ENCODE assay signal across 8 mouse cellular contexts in genomic region chr14:87417691-87418070, GRCm38 (mm10). TPM values are rescaled to one million over a fixed set of nuclear protein-coding genes. Genes with fewer than 3 reads are reported as not detected.
A peak's percentile ranks its signal among the peaks of the same experiment; 100 is the strongest.
DNase-seq lines count a peak whose midpoint lies in the region; ATAC-seq and TF ChIP-seq lines count a peak whose summit lies in the region.

No protein-coding gene starts in this region.

- WGBS in heart, embryonic 10.5 days: under 1% methylated on average over 3 of the region's 3 CpGs
- WGBS in forebrain, embryonic 11.5 days: 0% methylated on average over 3 of the region's 3 CpGs
- WGBS in liver, embryonic 14.5 days (ENCODE audit: insufficient replicate concordance): 0% methylated on average over 3 of the region's 3 CpGs

- dilution Hi-C loops in CH12.LX (cut with MboI; ENCODE audit: extremely low pct_ligation_motif_present, extremely low pct_unique_long_range_greater_than_20kb, low sequenced_read_pairs): no loop called here

- H3K9me3 ChIP-seq in heart, embryonic 10.5 days: no peaks in the 10 kb centered on the region
- no peaks in the 10 kb centered on the region for H3K9me3 ChIP-seq in CH12.LX (replicated peaks; ENCODE audit: low read length)
- H3K9me3 ChIP-seq in forebrain, embryonic 11.5 days (ENCODE audit: control insufficient read depth, low read length): no peaks in the 10 kb centered on the region
- H3K9me3 ChIP-seq in liver, embryonic 14.5 days (ENCODE audit: control insufficient read depth, low read length): no peaks in the 10 kb centered on the region

- no peak for ATAC-seq in forebrain, embryonic 11.5 days (replicated peaks; ENCODE audit: low FRiP score)
- no peak for ATAC-seq in liver, embryonic 14.5 days (ENCODE audit: insufficient read depth)

- H3K4me3 ChIP-seq in heart, embryonic 10.5 days: peak overlapping the region; percentile 79
- H3K4me3 ChIP-seq in CH12.LX (replicated peaks in 1 of 3; ENCODE audit: low read depth in 2 of 3, low read length in 2 of 3, poor library complexity in 1 of 3): peak overlapping the region; percentile 72 to 86 (median 78)
- H3K4me3 ChIP-seq in forebrain, embryonic 11.5 days (ENCODE audit: low read depth, low read length): peak overlapping the region; percentile 75
- H3K4me3 ChIP-seq in liver, embryonic 14.5 days (ENCODE audit: insufficient read depth in 1 of 2, low read depth in 2 of 2, low read length in 2 of 2): peak overlapping the region; percentile 77

- peaks cover 29% of the 10 kb centered on the region for H3K4me1 ChIP-seq in heart, embryonic 10.5 days
- H3K4me1 ChIP-seq in CH12.LX (ENCODE audit: control insufficient read depth in 1 of 2, insufficient read depth in 2 of 2): peaks cover 0 to 11% of the 10 kb centered on the region in 2 experiments; a peak in 2 of 4 replicates
- H3K4me1 ChIP-seq in forebrain, embryonic 11.5 days (replicated peaks; ENCODE audit: control insufficient read depth, insufficient read depth, low read length): 0 out of 2 replicates have a peak, but pooled peaks cover 3% of the 10 kb centered on the region
- peaks cover 12 to 18% of the 10 kb centered on the region in 2 experiments for H3K4me1 ChIP-seq in liver, embryonic 14.5 days (replicated peaks; ENCODE audit: control insufficient read depth in 2 of 2, insufficient read depth in 2 of 2, low read length in 1 of 2)

- peak overlapping the region; percentile 99 for H3K27ac ChIP-seq in heart, embryonic 10.5 days
- H3K27ac ChIP-seq in CH12.LX (ENCODE audit: insufficient read depth, low read depth): 0 out of 2 replicates have a peak overlapping the region, but pooled peaks have one; percentile 39
- H3K27ac ChIP-seq in forebrain, embryonic 11.5 days (ENCODE audit: low read depth, low read length): peak overlapping the region; percentile 99
- H3K27ac ChIP-seq in liver, embryonic 14.5 days: peak overlapping the region; percentile 71

- DNase-seq in heart, embryonic 10.5 days (ENCODE audit: low spot score): no peak
- DNase-seq in heart, postnatal 36 days: no peak
- DNase-seq in CH12.LX (ENCODE audit: extremely low read depth): no peak
- DNase-seq in forebrain, embryonic 11.5 days (ENCODE audit: low spot score): no peak
- DNase-seq in liver, embryonic 14.5 days (ENCODE audit: low read depth in 3 of 3, low spot score in 3 of 3): peak in 2 of 3 experiments; percentile 4 to 37
- no peak for DNase-seq in right cerebral cortex, postnatal 10 days (ENCODE audit: low spot score in 2 of 2)
- DNase-seq in frontal cortex, postnatal 14 days (ENCODE audit: low spot score in 2 of 2): no peak
- DNase-seq in ovary, adult 18-20 months (ENCODE audit: low spot score): no peak

- H3K27me3 ChIP-seq in heart, embryonic 10.5 days (ENCODE audit: insufficient read depth, poor library complexity, severe bottlenecking): no peaks in the 10 kb centered on the region
- H3K27me3 ChIP-seq in CH12.LX (replicated peaks): no peaks in the 10 kb centered on the region
- no peaks in the 10 kb centered on the region for H3K27me3 ChIP-seq in forebrain, embryonic 11.5 days (ENCODE audit: control insufficient read depth, insufficient read depth, low read length)
- H3K27me3 ChIP-seq in liver, embryonic 14.5 days (ENCODE audit: control insufficient read depth, insufficient read depth, low read length): no peaks in the 10 kb centered on the region

- no peak for TF ChIP-seq CTCF in CH12.LX (conservative IDR thresholded peaks at IDR 0.05 in 1 of 2, IDR thresholded peaks at IDR 0.05 in 1 of 2; ENCODE audit: low read depth in 2 of 2, low read length in 2 of 2)
- TF ChIP-seq CTCF in liver, embryonic 14.5 days (IDR thresholded peaks at IDR 0.05; ENCODE audit: low read depth): no peak

- no peak for TF ChIP-seq POLR2A in CH12.LX (IDR thresholded peaks at IDR 0.05; ENCODE audit: low read depth, low read length)

- no peaks in the 10 kb centered on the region for H3K36me3 ChIP-seq in heart, embryonic 10.5 days
- peaks cover 0 to 5% of the 10 kb centered on the region in 2 experiments for H3K36me3 ChIP-seq in CH12.LX (replicated peaks in 1 of 2; ENCODE audit: control insufficient read depth in 1 of 2, insufficient read depth in 1 of 2, low read length in 1 of 2)
- no peaks in the 10 kb centered on the region for H3K36me3 ChIP-seq in forebrain, embryonic 11.5 days (ENCODE audit: control insufficient read depth, insufficient read depth, low read length)
- no peaks in the 10 kb centered on the region for H3K36me3 ChIP-seq in liver, embryonic 14.5 days (replicated peaks; ENCODE audit: control insufficient read depth, insufficient read depth, low read depth)

- H3K9ac ChIP-seq in CH12.LX (ENCODE audit: insufficient read depth, low read depth): peak overlapping the region; percentile 94
- H3K9ac ChIP-seq in forebrain, embryonic 11.5 days (ENCODE audit: low read length): peak overlapping the region; percentile 95
- peak overlapping the region; percentile 86 for H3K9ac ChIP-seq in liver, embryonic 14.5 days (replicated peaks)

- H3K4me2 ChIP-seq in CH12.LX (ENCODE audit: insufficient read depth, low read depth, poor library complexity, severe bottlenecking): peak overlapping the region; percentile 77
- peak overlapping the region; percentile 89 for H3K4me2 ChIP-seq in forebrain, embryonic 11.5 days (ENCODE audit: low read depth, low read length, severe bottlenecking)
- peak overlapping the region; percentile 85 for H3K4me2 ChIP-seq in liver, embryonic 14.5 days (ENCODE audit: low read depth)

- TF ChIP-seq EP300 in CH12.LX (IDR thresholded peaks at IDR 0.05; ENCODE audit: low read length): no peak
- TF ChIP-seq EP300 in liver, embryonic 14.5 days (IDR thresholded peaks at IDR 0.05; ENCODE audit: low read depth): no peak

- intact Hi-C loops in heart, postnatal 36 days (cut with DNase I): loop anchor here (2.0 to 5.0 kb wide), 2 partner anchors 35 to 275 kb away; partner anchors contain the start of gene Diaph3

- H3K79me2 ChIP-seq in CH12.LX (replicated peaks; ENCODE audit: control insufficient read depth, extremely low read depth, insufficient read depth, poor library complexity, severe bottlenecking): peaks cover 13% of the 10 kb centered on the region

- TF ChIP-seq RAD21 in CH12.LX (IDR thresholded peaks at IDR 0.05; ENCODE audit: low read depth, low read length): no peak

- in situ Hi-C loops in CH12.LX (cut with MboI; ENCODE audit: low pct_ligation_motif_present, low pct_unique_long_range_greater_than_20kb, low sequenced_read_pairs): loop anchor here (25.0 kb wide), 1 partner anchor 305 kb away; no protein-coding TSS in a partner anchor

TF ChIP-seq in CH12.LX, 34 proteins besides CTCF, POLR2A, EP300 and RAD21:
- TF ChIP-seq ZNF384 (IDR thresholded peaks at IDR 0.05; ENCODE audit: low read depth, low read length) (peak; percentile 23; the same call in 1 of the 2 replicates), TBP (conservative IDR thresholded peaks at IDR 0.05; ENCODE audit: low read depth, low read length) (0 out of 2 replicates have a peak, but pooled peaks have one; percentile 23), MAFK (IDR thresholded peaks at IDR 0.05; ENCODE audit: insufficient replicate concordance, low read length) (no peak), SIN3A (IDR thresholded peaks at IDR 0.05; ENCODE audit: low read length) (0 out of 2 replicates have a peak, but pooled peaks have one; percentile 29)

RNA-seq across cellular contexts. Expression of gene Tdrd3, which starts 1.2 kb away (rescaled TPM):
- 19.7 and 21.8 TPM in 2 replicates for polyA plus RNA-seq in heart, embryonic 10.5 days (2016; fragmentation: Nextera tagmentation; extraction: Ambion mirVana)
- total RNA-seq in heart, postnatal 36 days (2021): 10 to 100 TPM; 25.4 to 29.4 TPM
- total RNA-seq in CH12.LX (2012; rRNA removed): 6.5 and 7.3 TPM in 2 replicates
- 12.8 and 13.8 TPM in 2 replicates for total RNA-seq in CH12.LX (2014; rRNA removed)
- 10.9 and 13.9 TPM in 2 replicates for polyA plus RNA-seq in CH12.LX (2012; ENCODE audit: insufficient read length, low read depth)
- 39.7 and 41.2 TPM in 2 replicates for polyA plus RNA-seq in forebrain, embryonic 11.5 days (2014; fragmentation: Nextera tagmentation; extraction: Ambion mirVana)
- polyA plus RNA-seq in liver, embryonic 14.5 days (2012; rRNA removed): 2.9 and 5.1 TPM in 2 replicates
- 6.9 and 7.9 TPM in 2 replicates for polyA plus RNA-seq in liver, embryonic 14.5 days (2014; fragmentation: Nextera tagmentation; extraction: Ambion mirVana)

Comparison
In these comparisons a context has a peak if more than half of its experiments do, and no peak if none do; other contexts are left out.
1. DNase-seq: peak in liver, embryonic 14.5 days (2 of 3); none in heart, embryonic 10.5 days (single experiment), heart, postnatal 36 days (0 of 2), CH12.LX (single experiment), forebrain, embryonic 11.5 days (single experiment), right cerebral cortex, postnatal 10 days (0 of 2), frontal cortex, postnatal 14 days (0 of 2) and ovary, adult 18-20 months (single experiment).
2. H3K27ac ChIP-seq: peak in every context shown above with its lines; median percentile 99 in heart, embryonic 10.5 days; 99 in forebrain, embryonic 11.5 days; 71 in liver, embryonic 14.5 days; 39 in CH12.LX.
3. Peak in every context shown above with its lines, with median percentiles within 50 percentile points of each other: H3K4me3 ChIP-seq, H3K4me2 ChIP-seq and H3K9ac ChIP-seq.